Mouse (Mus musculus) limb, embryonic 10.5 days (tissue): ENCODE data around the gene Pprc1. TPM values are rescaled to one million over a fixed set of nuclear protein-coding genes. Genes with fewer than 3 reads are reported as not detected.

Source experiments
- DNase-seq: peaks from one replicate; pipeline ENCODE4 v3.0.0-alpha.2; 2017; ENCODE audit warnings: low spot score
- H3K27ac ChIP-seq: fragments of 300-500 bp; sonication (generic); 2 replicates; pipeline ENCODE4 v1.5.1; 2016; ENCODE audit warnings: mild to moderate bottlenecking
- H3K27me3 ChIP-seq: fragments of 300-500 bp; sonication (generic); 2 replicates; pipeline ENCODE4 v1.6.1; 2016; ENCODE audit warnings: low read depth, mild to moderate bottlenecking; ENCODE audit not compliant: poor library complexity, severe bottlenecking
- H3K36me3 ChIP-seq: fragments of 300-500 bp; sonication (generic); 2 replicates; pipeline ENCODE4 v1.6.1; 2016; ENCODE audit warnings: mild to moderate bottlenecking, moderate library complexity
- H3K4me1 ChIP-seq: fragments of 300-500 bp; sonication (generic); 2 replicates; pipeline ENCODE4 v1.6.1; 2016
- H3K4me3 ChIP-seq: fragments of 300-500 bp; sonication (generic); 2 replicates; pipeline ENCODE4 v1.5.1; 2016; ENCODE audit warnings: mild to moderate bottlenecking, moderate library complexity
- H3K9me3 ChIP-seq: fragments of 300-500 bp; sonication (generic); replicated peaks from 2 replicates; pipeline ENCODE4 v1.6.1; 2016; ENCODE audit warnings: mild to moderate bottlenecking
- WGBS: fragments of 180-500 bp; shearing (Covaris S2); methylation state at CpG from one replicate; pipeline ENCODE4 v1.1.7; 2016; 5-methylcytosine and 5-hydroxymethylcytosine counted together
- polyA plus RNA-seq: library from polyadenylated mRNA; unstranded; fragments of >200 nt; fragmentation: Nextera tagmentation; extraction: Ambion mirVana; gene quantifications from 2 replicates; pipeline ENCODE4 v1.2.1, GENCODE M21; 2016

Gene Pprc1
- polyA plus RNA-seq, 1 experiment from 2014 or later = 63.0 TPM

DNA sequence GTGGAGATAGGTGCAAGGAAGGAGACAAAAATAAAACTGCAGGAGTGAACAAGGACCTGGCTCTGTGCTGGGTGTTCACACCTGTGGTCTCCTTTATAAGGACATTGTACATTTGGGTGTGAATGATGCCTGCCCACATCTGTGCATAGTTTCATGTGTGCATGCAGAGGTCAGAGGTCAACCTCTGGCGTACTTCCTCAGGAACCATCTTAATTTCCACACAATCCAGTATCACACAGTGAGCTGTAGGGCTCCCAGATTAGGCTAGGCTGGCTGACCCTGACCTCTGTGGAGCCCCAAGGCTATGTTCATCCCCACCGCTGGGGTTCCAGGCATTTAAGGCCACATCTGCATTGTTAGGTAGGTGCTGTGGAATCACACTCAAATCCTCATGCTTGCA lies 2.7 kb downstream of the Pprc1 start:
- no peak overlapping the region for H3K4me3 ChIP-seq
- H3K27ac ChIP-seq = peak overlapping the region; percentile 56; the same call in 1 of the 2 replicates
- peaks cover 48% of the 10 kb centered on the region for H3K4me1 ChIP-seq

DNA sequence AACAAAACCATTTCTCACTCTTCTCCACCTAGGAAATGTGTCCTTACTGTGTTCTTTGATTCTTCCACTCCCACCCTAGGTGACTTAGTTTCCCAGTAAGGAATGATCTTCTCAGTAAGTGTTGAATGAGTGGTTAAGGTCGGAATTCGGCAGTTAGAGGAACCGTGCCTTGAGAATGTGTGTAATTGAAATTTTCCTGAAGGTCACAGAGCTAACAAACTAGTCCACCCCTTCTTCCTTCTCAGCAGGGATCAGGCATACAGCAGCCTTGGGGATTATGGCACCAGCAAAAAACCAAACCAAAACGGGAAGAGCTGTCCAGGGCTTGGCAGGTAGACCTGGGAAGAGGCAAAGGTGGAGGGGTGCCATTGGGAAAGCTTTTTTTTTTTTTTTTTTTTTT lies 4.4 kb downstream of the Pprc1 start:
- 73% methylated on average over 4 of the region's 4 CpGs for WGBS

More for the DNA sequence above, 2.7 kb downstream of the Pprc1 start:
- 44% methylated on average over 2 of the region's 2 CpGs for WGBS
- Histone ChIP-seq H3K9me3 (no peaks in the 10 kb centered on the region), H3K27me3 (no peaks in the 10 kb centered on the region), H3K36me3 (no peaks in the 10 kb centered on the region)
- DNase-seq = no peak

DNA sequence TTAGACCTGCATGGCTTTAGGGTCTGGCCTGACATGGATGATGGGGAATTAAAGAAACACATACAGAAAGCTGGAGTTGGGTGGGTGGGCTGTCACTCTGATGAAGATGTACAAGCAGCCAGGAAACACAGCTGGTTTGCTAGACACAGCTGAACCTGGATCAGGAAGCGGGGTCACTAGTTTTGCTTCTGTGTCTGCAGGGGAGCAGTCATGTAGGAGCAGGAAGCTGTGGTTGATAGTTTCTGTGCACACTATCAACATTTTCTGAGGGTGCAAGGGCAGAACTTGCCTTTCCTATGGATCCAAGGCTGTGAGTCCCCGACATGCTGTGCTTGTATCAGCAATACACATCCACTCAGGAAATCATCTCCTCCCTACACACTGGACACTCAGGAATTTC lies 5.8 kb downstream of the Pprc1 start:
- Histone ChIP-seq H3K4me1 (peaks cover 25% of the 10 kb centered on the region), H3K9me3 (no peaks in the 10 kb centered on the region), H3K4me3 (no peak overlapping the region), H3K27me3 (no peaks in the 10 kb centered on the region), H3K36me3 (no peaks in the 10 kb centered on the region), H3K27ac (no peak overlapping the region)
- WGBS = 83% methylated on average over 2 of the region's 2 CpGs
- DNase-seq = no peak

More for the DNA sequence above, 4.4 kb downstream of the Pprc1 start:
- no peak for DNase-seq
- no peak overlapping the region for H3K4me3 ChIP-seq
- no peaks in the 10 kb centered on the region for H3K36me3 ChIP-seq
- H3K4me1 ChIP-seq = peaks cover 31% of the 10 kb centered on the region
- H3K27me3 ChIP-seq = no peaks in the 10 kb centered on the region
- H3K27ac ChIP-seq = no peak overlapping the region
- no peaks in the 10 kb centered on the region for H3K9me3 ChIP-seq

DNA sequence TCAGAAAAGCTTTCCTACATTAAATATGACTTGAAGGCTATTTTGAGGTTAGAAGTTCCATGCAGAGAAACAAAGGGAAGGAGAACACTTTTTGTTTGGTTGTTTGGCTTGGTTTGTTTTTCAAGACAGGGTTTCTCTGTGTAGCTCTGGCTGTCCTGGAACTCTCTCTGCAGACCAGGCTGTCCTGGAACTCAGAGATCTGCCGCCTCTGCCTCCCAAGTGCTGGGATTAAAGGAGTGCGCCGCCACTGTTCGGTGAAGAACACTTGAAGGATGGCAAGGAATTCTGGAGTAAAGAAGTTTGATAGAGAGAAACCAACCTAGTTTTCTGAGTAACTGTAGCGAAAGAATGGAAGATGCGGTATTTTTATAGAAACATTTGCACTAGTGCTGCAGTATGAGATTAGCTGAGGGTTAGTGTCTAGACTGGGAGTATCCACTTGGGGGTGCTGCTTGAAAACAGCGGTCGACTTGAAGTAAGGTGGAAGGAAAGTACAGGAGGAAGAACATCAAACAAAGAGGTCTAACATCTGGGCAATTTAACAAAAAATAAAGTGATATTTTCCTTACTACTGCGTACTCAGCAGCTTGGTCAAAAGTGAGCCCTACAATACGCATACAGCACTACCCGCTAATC lies 11.2 kb downstream of the Pprc1 start:
- 2% methylated on average over 11 of the region's 11 CpGs for WGBS
- Histone ChIP-seq H3K4me1 (peaks cover 20% of the 10 kb centered on the region), H3K27ac (peak overlapping the region; percentile 93), H3K27me3 (no peaks in the 10 kb centered on the region), H3K36me3 (peaks cover 11% of the 10 kb centered on the region; the same call in 1 of the 2 replicates), H3K9me3 (no peaks in the 10 kb centered on the region), H3K4me3 (peak overlapping the region; percentile 73)
- no peak for DNase-seq

DNA sequence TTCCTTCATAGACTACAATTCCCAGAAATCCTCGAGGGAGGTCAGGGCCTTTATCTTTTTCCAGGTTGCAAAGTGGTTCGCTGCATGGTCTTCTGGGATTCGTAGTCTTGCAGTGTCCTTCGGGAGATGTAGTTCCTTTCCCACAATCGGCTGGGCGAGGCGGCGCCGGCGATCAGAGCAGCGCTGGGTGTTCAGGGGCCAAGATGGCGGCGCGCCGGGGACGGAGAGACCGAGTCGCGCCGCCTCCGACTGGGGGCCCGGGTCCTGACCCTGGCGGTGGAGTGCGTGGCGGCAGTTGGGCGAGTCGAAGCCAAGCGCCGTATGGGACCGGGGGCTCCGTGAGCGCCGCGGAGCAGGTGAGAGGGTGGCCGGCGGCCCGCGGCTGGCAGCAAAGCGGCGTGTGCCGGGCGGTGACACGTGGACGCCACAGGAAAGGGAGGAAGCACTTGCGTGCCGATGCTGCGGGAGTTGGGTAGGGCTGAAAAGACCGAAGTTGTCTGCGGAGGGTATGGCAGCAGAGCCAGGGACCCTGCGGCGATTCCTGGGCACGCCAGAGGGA lies 11.8 kb downstream of the Pprc1 start:
- WGBS = under 1% methylated on average over 52 of the region's 52 CpGs
- DNase-seq = peak; percentile 91
- peak overlapping the region; percentile 73 for H3K4me3 ChIP-seq

DNA sequence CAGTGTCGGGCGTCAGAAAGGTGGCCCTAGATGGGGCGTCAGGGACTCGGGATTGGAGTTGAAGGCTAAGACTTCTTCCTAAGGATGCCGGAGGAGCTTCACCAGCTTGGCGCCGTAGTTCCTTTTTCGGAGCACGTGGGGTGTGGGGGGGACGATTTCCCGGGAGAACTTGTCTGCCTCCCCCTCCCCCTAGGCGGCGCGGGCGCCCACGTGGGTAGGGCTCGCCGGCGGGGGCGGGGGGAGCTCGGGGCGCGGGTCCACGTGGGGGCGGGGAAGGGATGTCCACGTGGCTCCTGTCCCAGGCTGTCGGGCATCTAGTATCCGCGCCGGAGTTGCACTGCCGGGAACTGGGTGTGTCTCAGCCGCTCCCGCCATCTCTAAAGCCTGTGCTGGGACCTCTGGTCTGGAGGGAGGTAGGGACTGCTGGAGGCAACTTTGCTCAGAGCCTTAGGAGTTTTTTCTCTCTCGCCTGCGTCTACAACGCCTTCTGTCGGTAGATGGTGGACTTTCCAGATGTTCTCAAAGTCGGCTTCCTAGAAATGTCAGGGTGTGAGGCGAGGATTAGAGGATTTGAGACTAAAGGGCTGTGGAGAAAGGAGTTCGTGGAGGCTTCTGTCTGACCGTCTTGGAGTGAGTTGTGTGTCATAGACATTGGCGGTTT lies 12.4 kb downstream of the Pprc1 start:
- Histone ChIP-seq H3K4me3 (peak overlapping the region; percentile 73), H3K27me3 (no peaks in the 10 kb centered on the region), H3K27ac (peak overlapping the region; percentile 93), H3K36me3 (peaks cover 23% of the 10 kb centered on the region), H3K4me1 (peaks cover 20% of the 10 kb centered on the region), H3K9me3 (no peaks in the 10 kb centered on the region)
- under 1% methylated on average over 42 of the region's 42 CpGs for WGBS
- peak; percentile 89 for DNase-seq

More for the DNA sequence above, 11.8 kb downstream of the Pprc1 start:
- Histone ChIP-seq H3K27me3 (no peaks in the 10 kb centered on the region), H3K27ac (peak overlapping the region; percentile 93), H3K36me3 (peaks cover 17% of the 10 kb centered on the region), H3K4me1 (peaks cover 20% of the 10 kb centered on the region), H3K9me3 (no peaks in the 10 kb centered on the region)

DNA sequence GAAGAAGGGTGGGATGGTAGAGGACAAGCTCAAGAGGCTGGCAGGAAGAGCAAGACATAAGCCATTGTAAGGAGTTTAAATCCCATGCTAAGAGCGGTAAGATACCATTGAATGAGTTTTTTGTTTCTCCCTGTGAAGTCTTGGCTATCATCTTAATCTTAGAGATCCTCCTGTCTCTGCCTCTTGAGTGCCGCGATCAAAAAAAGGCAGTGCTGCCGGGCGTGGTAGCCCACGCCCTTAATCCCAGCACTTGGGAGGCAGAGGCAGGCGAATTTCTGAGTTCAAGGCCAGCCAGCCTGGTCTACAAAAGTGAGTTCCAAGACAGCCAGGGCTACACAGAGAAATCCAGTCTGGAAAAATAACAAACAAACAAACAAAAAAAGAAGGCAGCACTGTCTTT lies 13.8 kb downstream of the Pprc1 start:
- Histone ChIP-seq H3K4me3 (peak overlapping the region; percentile 73), H3K9me3 (no peaks in the 10 kb centered on the region), H3K27me3 (no peaks in the 10 kb centered on the region), H3K4me1 (peaks cover 20% of the 10 kb centered on the region), H3K27ac (no peak overlapping the region), H3K36me3 (peaks cover 37% of the 10 kb centered on the region)
- DNase-seq = no peak
- 95% methylated on average over 7 of the region's 7 CpGs for WGBS

DNA sequence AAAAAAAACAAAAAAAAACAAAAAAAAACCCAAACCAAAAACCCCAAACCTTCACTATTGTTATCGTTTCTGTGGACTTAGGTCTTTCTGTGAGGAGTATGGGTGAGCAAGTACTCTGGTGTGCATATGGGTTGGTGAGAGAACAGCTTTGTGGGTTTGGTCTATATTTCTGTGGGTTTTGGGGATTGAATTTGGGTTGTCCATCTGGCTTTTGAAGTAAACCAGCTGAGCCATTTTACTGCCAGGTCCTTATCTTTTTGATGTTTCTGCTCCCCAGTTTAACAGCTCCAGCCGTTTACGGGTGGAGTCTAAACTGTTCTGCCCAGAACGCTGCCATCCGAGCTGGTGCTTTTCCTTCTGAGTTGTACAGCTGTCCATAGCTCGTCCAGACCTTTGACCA lies 16.2 kb downstream of the Pprc1 start:
- peaks cover 16% of the 10 kb centered on the region for H3K4me1 ChIP-seq
- WGBS = 70% methylated on average over 6 of the region's 6 CpGs
- H3K27ac ChIP-seq = no peak overlapping the region
- no peaks in the 10 kb centered on the region for H3K9me3 ChIP-seq
- H3K4me3 ChIP-seq = no peak overlapping the region
- H3K27me3 ChIP-seq = no peaks in the 10 kb centered on the region
- H3K36me3 ChIP-seq = peaks cover 61% of the 10 kb centered on the region
- DNase-seq = no peak

DNA sequence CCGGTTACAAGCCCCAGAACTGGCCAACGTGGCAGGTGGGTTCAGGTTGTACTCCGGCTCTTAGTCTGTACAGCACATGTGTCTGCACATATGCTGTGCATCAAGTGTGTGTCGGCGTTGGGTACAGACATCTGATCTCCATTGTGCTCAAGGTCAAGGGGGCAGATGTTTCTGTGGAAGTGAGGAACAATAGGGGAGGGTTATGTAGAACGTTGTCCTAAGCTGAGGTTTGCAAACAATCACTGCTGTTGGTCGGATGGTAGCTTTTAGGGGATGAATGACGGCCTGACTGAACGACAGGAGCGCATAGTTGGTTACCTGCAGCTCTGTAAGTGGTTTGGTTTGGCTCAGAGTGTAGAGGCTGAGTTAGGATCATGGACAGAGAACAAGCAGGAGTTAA lies 23.4 kb downstream of the Pprc1 start:
- no peaks in the 10 kb centered on the region for H3K4me1 ChIP-seq
- no peak for DNase-seq
- no peak overlapping the region for H3K4me3 ChIP-seq
- H3K9me3 ChIP-seq = no peaks in the 10 kb centered on the region
- no peaks in the 10 kb centered on the region for H3K27me3 ChIP-seq
- peaks cover 98% of the 10 kb centered on the region for H3K36me3 ChIP-seq
- H3K27ac ChIP-seq = no peak overlapping the region
- 88% methylated on average over 10 of the region's 10 CpGs for WGBS

DNA sequence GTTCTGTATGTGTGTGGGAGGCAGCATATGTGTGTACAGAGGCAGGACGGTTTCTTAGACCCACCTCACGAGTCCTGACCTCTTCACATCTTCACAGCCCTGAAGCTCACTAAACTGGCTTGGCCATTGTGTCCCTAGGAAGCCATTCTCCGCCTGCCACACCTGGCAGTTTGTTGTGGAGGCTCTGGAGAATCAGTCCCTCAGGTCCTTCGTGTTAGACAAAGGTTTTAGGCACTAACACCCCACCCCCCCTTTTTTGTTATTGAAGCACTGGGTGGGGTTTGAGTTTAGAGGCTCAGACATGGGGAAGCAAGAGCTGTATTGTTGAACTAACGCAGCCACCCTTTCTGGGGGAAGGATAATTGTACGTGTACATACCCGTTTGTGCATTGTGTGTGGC lies 28.6 kb downstream of the Pprc1 start:
- H3K36me3 ChIP-seq = peaks cover 73% of the 10 kb centered on the region
- peaks cover 19% of the 10 kb centered on the region for H3K4me1 ChIP-seq
- no peak for DNase-seq
- H3K9me3 ChIP-seq = no peaks in the 10 kb centered on the region
- 92% methylated on average over 7 of the region's 7 CpGs for WGBS
- no peak overlapping the region for H3K27ac ChIP-seq
- H3K27me3 ChIP-seq = no peaks in the 10 kb centered on the region
- H3K4me3 ChIP-seq = no peak overlapping the region

DNA sequence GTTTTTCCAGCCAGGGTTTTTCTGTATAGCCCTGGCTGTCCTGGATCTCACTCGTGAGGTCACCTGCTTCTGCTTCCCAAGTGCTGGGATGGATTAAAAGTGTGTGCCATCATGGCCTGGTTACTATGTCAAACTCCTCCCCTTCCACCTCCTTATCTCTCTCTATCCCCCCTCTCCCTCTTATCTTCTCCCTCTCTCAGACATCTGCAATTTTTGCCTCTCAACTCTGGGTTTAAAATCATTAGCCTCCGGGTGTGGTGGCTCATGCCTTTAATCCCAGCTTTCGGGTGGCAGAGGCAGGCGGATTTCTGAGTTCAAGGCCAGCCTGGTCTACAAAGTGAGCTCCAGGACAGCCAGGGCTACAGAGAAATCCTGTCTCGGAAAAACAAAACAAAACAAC lies 29.6 kb downstream of the Pprc1 start:
- H3K4me1 ChIP-seq = peaks cover 19% of the 10 kb centered on the region
- H3K36me3 ChIP-seq = peaks cover 74% of the 10 kb centered on the region
- no peaks in the 10 kb centered on the region for H3K27me3 ChIP-seq
- H3K4me3 ChIP-seq = no peak overlapping the region
- H3K9me3 ChIP-seq = no peaks in the 10 kb centered on the region
- 90% methylated on average over 5 of the region's 5 CpGs for WGBS
- no peak overlapping the region for H3K27ac ChIP-seq
- DNase-seq = no peak

DNA sequence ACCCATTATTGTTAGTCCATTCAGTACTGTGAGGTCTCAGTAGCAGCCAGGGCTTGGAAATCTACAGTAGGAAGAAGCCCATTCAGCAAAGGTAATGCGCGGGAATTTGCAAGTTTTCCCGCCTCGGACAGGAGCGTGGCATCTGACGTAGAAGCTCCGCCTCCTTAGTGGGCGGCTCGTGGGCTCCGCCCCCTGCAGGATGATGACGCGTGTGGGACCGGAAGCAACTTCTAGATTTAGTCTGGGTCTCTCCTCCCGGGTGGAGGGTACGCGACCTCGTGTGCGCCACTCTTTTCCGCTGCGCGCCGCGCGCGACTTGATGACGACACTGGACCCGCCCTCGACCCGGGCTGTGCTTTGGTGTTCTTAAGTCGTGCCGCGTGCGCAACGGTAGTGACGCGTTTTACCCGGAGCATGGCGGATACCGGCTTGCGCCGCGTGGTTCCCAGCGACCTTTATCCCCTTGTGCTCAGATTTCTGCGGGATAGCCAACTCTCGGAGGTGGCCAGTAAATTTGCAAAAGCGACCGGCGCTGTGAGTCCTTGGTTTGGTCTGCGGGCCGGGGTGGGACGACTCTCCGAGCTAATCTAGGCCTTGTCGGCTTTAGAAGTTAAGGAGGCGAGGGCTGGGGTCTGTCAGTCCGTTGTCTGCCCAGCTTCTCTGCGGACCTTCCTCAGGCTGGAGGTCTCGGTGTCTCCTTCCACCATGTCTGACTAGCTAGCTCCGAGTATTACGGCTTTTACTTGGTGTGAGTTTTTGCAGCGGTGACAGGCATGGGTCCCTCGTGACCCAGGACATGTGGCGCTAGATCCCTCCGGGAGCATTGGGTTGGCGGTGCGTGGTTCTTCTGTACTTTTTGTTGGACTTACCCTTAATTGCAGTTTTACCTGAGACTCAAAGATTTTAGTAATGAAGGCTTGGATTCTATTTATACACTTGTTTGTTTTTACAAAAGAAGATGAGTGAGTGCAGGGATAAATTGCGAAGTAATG lies 31.2 kb downstream of the Pprc1 start, which contains the start of gene Nolc1:
Gene Nolc1 (plus strand): TSS at position 248 of the 992 bp plus-strand sequence.
- Histone ChIP-seq H3K4me1 (peaks cover 19% of the 10 kb centered on the region), H3K27ac (peak within 1 kb of the TSS; percentile 79), H3K9me3 (no peaks in the 10 kb centered on the region), H3K27me3 (no peaks in the 10 kb centered on the region), H3K36me3 (peaks cover 75% of the 10 kb centered on the region), H3K4me3 (peak within 1 kb of the TSS; percentile 75)
- under 1% methylated on average over 66 of the region's 66 CpGs for WGBS
- peak; percentile 100 for DNase-seq
